Mouse (Mus musculus): Measurements from ENCODE around the gene Sptlc2. TPM values are rescaled to one million over a fixed set of nuclear protein-coding genes. Genes with fewer than 3 reads are reported as not detected.

Sptlc2 gene
- polyA plus RNA-seq, 1 experiment: 31.0 TPM

- no peak for TF ChIP-seq POLR2A (IDR thresholded peaks at IDR 0.05; ENCODE audit: borderline replicate concordance, extremely low read depth, insufficient read depth, insufficient read length, poor library complexity, severe bottlenecking)
- no peak for TF ChIP-seq CTCF (IDR thresholded peaks at IDR 0.05; ENCODE audit: borderline replicate concordance, extremely low read depth, insufficient read depth, insufficient read length)
- DNase-seq (ENCODE audit: low read depth): no peak
These were observed 22.5 kb downstream of the Sptlc2 start for GRCm38 (mm10) chr12:87365676-87366075.

- TF ChIP-seq CTCF (IDR thresholded peaks at IDR 0.05; ENCODE audit: borderline replicate concordance, extremely low read depth, insufficient read depth, insufficient read length) (no peak), POLR2A (IDR thresholded peaks at IDR 0.05; ENCODE audit: borderline replicate concordance, extremely low read depth, insufficient read depth, insufficient read length, poor library complexity, severe bottlenecking) (no peak)
- DNase-seq (ENCODE audit: low read depth): no peak
These were observed 26.0 kb downstream of the Sptlc2 start for GRCm38 (mm10) chr12:87362111-87362510.

DNA sequence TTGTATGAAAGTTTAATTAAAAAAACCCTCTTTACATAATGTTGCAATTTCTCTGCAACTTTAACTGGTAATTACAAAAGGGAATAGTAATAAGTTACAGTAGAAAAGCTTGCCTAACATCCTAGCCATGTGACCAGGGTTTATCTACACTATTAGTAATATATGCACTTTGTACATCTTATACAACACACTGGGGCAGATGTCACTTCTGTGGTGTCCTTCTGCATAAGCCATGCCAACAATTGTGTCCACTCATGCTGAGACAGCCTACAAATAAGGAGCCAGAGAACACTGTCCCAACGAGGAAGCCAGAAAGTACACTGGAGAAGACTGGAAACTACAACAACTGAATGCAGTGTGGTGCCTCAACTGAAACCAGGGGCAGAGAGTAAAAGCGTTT is 40.1 kb downstream of the Sptlc2 start:
- TF ChIP-seq POLR2A (IDR thresholded peaks at IDR 0.05; ENCODE audit: borderline replicate concordance, extremely low read depth, insufficient read depth, insufficient read length, poor library complexity, severe bottlenecking): no peak
- TF ChIP-seq CTCF (IDR thresholded peaks at IDR 0.05; ENCODE audit: borderline replicate concordance, extremely low read depth, insufficient read depth, insufficient read length): no peak

DNA sequence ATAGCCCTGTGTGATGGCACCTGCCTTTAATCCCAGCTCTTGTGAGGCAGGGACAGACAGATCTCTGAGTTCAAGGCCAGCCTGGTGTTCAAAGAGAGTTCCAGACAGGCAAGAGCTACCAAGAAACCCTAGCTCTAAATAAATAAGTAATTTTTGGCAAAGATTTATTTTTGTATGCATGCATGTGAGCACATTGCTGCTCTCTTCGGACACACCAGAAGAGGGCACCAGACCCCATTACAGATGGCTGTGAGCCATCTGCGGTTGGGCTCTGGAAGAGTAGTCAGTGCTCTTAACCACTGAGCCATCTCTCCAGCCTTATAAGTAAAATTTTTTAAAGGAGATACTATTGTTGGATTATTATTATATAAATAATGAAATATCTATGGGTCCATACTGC is 40.6 kb downstream of the Sptlc2 start:
- no peak for DNase-seq (ENCODE audit: low read depth)
- peak; percentile 15; the same call in 1 of the 2 replicates for TF ChIP-seq CTCF (IDR thresholded peaks at IDR 0.05; ENCODE audit: borderline replicate concordance, extremely low read depth, insufficient read depth, insufficient read length)
- no peak for TF ChIP-seq POLR2A (IDR thresholded peaks at IDR 0.05; ENCODE audit: borderline replicate concordance, extremely low read depth, insufficient read depth, insufficient read length, poor library complexity, severe bottlenecking)

More for the DNA sequence above, 40.1 kb downstream of the Sptlc2 start:
- no peak for DNase-seq (ENCODE audit: low read depth)

GRCm38 (mm10) chr12:87343084-87343605 is 45.0 kb downstream of the Sptlc2 start:
- no peak for DNase-seq (ENCODE audit: low read depth)
- TF ChIP-seq POLR2A (IDR thresholded peaks at IDR 0.05; ENCODE audit: borderline replicate concordance, extremely low read depth, insufficient read depth, insufficient read length, poor library complexity, severe bottlenecking) (no peak), CTCF (IDR thresholded peaks at IDR 0.05; ENCODE audit: borderline replicate concordance, extremely low read depth, insufficient read depth, insufficient read length) (no peak)

DNA sequence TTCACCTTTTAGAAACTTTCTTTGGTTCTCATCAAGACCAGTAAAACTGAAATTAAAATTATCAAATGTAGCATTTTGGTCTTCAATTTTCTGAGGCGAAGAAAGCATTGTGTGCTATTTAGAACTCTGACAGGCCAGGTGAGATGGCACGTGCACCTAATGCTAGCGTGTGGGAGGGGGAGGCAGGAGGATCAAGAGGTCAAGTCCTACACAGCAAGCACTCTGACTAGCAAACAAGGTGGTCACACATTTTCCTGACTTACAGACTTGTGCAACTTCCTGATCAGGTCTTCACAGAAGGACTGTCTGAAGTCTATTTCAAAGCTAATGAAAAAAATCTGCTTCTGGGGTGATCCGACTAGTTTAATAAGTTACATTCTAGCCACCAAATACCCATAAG is 50.1 kb downstream of the Sptlc2 start:
- no peak for TF ChIP-seq POLR2A (IDR thresholded peaks at IDR 0.05; ENCODE audit: borderline replicate concordance, extremely low read depth, insufficient read depth, insufficient read length, poor library complexity, severe bottlenecking)
- no peak for TF ChIP-seq CTCF (IDR thresholded peaks at IDR 0.05; ENCODE audit: borderline replicate concordance, extremely low read depth, insufficient read depth, insufficient read length)

GRCm38 (mm10) chr12:87334886-87335285 is 53.3 kb downstream of the Sptlc2 start:
- 0 out of 2 replicates have a peak, but pooled peaks have one; percentile 4 for TF ChIP-seq CTCF (IDR thresholded peaks at IDR 0.05; ENCODE audit: borderline replicate concordance, extremely low read depth, insufficient read depth, insufficient read length)
- no peak for TF ChIP-seq POLR2A (IDR thresholded peaks at IDR 0.05; ENCODE audit: borderline replicate concordance, extremely low read depth, insufficient read depth, insufficient read length, poor library complexity, severe bottlenecking)
- peak; percentile 67 for DNase-seq (ENCODE audit: low read depth)

More for the DNA sequence above, 50.1 kb downstream of the Sptlc2 start:
- no peak for DNase-seq (ENCODE audit: low read depth)

DNA sequence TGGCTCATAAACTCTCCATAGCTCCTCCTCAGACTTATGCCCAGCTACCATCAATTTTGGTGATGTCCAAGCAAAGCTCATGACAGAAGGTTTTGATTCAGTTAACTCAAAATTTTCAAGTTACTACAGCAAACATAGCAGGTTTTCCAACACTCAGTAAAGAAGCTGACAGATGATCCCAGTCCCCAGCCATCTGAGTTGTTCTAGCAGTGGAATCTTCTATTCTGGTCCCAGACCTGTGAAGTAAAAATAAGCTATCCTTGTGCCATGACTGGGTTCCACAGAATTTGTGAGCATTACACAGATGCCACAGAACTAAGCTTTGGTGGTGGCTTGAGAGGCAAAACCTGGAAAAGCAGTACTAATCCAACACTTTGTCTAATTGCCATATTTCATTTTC is 54.4 kb downstream of the Sptlc2 start:
- no peak for DNase-seq (ENCODE audit: low read depth)
- TF ChIP-seq CTCF (IDR thresholded peaks at IDR 0.05; ENCODE audit: borderline replicate concordance, extremely low read depth, insufficient read depth, insufficient read length): no peak

GRCm38 (mm10) chr12:87332511-87332910 is 55.6 kb downstream of the Sptlc2 start:
- DNase-seq (ENCODE audit: low read depth): no peak
- TF ChIP-seq CTCF (IDR thresholded peaks at IDR 0.05; ENCODE audit: borderline replicate concordance, extremely low read depth, insufficient read depth, insufficient read length): no peak

GRCm38 (mm10) chr12:87331908-87332307 is 56.2 kb downstream of the Sptlc2 start:
- DNase-seq (ENCODE audit: low read depth): no peak
- TF ChIP-seq CTCF (IDR thresholded peaks at IDR 0.05; ENCODE audit: borderline replicate concordance, extremely low read depth, insufficient read depth, insufficient read length) (no peak), POLR2A (IDR thresholded peaks at IDR 0.05; ENCODE audit: borderline replicate concordance, extremely low read depth, insufficient read depth, insufficient read length, poor library complexity, severe bottlenecking) (no peak)

DNA sequence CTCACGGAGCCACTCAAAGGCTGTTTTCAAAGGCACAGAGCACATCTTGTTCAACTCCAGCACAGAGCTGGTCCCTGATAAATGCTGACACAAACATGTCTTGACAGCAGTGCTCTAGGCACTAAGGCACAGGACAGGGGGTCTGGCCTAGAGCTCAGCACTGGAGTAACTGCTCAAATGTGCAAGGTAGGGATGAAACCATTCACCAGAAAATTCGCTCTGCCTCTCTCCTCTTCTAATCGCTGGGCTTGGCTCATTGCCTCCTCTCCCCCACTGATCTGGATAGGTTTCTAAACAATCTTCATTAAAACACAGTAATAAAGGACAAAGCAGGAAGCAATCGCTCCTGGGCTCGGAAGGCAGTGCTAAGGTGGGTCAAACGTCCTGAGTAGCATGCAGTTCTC is 57.1 kb downstream of the Sptlc2 start:
- no peak for TF ChIP-seq CTCF (IDR thresholded peaks at IDR 0.05; ENCODE audit: borderline replicate concordance, extremely low read depth, insufficient read depth, insufficient read length)
- TF ChIP-seq POLR2A (IDR thresholded peaks at IDR 0.05; ENCODE audit: borderline replicate concordance, extremely low read depth, insufficient read depth, insufficient read length, poor library complexity, severe bottlenecking): no peak
- peak; percentile 59 for DNase-seq (ENCODE audit: low read depth)

DNA sequence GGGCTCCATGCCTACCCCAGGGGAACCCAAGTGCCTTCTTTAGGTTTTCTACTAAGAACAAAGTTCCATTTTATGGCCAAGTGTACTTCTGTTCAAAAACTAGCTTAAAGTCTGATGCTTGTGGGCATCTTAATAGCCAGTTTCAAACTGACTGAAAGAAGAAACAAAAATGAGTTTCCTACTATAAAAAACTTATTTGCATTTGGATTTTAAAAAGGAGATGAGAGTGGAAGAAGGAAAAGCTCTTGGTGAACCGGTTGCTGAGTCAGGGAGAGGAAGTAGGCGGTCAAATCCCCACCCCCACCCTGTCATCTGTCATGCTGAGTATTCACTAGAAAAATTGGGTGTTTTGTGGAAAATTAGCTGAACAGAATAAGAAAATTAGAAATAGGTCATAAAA is 57.9 kb downstream of the Sptlc2 start:
- DNase-seq (ENCODE audit: low read depth): no peak
- TF ChIP-seq CTCF (IDR thresholded peaks at IDR 0.05; ENCODE audit: borderline replicate concordance, extremely low read depth, insufficient read depth, insufficient read length) (no peak), POLR2A (IDR thresholded peaks at IDR 0.05; ENCODE audit: borderline replicate concordance, extremely low read depth, insufficient read depth, insufficient read length, poor library complexity, severe bottlenecking) (no peak)

Data from brain, embryonic 14.5 days (tissue).